Mouse (Mus musculus) spleen, adult 18-20 months (tissue): ENCODE data around the gene Ppp1r15a.
"Not testable (repeated sequence)": the region's sequence is repeated elsewhere in the genome, so short reads cannot be mapped to it uniquely, and the experiment has no call there.

ENCODE experiments used
- DNase-seq, 2 experiments: peaks; one replicate each; pipeline ENCODE4 v3.0.0; 2022; ENCODE audit warnings: mixed read lengths in 2 of 2

Ppp1r15a gene

DNA sequence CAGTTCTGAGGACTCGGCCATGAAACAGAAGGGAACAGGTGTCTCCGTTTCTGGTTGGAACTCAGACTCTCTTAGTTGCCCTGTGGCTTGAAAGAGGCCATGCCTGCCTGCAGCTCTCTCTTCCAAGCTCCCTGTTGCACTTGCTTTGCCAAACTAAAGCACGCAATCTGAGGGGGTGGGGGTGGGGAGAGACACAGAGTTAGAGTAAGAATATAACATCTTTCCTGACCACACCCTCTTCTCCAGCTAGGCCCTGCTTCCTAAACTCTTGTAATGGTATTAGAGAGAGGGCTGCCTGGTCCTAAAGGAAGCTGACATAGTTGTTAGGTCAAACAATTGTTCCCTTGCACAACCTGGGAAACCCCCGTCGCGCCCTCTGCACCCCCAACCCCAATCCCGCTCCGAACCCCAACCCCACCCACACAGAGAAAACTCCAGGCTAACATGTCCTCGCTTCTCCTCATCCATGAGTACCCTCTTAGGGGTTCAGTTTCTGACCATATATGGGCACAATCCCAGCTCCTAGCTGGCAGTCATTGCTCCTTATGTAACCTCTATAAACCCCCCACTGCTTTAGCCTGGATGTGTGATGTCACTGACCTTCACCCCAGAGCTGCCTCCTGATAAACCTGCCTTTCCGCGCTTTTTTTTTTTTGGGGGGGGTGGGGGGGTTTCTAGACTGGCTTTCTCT lies 24.9 kb upstream of the Ppp1r15a start:
- DNase-seq = no peak

DNA sequence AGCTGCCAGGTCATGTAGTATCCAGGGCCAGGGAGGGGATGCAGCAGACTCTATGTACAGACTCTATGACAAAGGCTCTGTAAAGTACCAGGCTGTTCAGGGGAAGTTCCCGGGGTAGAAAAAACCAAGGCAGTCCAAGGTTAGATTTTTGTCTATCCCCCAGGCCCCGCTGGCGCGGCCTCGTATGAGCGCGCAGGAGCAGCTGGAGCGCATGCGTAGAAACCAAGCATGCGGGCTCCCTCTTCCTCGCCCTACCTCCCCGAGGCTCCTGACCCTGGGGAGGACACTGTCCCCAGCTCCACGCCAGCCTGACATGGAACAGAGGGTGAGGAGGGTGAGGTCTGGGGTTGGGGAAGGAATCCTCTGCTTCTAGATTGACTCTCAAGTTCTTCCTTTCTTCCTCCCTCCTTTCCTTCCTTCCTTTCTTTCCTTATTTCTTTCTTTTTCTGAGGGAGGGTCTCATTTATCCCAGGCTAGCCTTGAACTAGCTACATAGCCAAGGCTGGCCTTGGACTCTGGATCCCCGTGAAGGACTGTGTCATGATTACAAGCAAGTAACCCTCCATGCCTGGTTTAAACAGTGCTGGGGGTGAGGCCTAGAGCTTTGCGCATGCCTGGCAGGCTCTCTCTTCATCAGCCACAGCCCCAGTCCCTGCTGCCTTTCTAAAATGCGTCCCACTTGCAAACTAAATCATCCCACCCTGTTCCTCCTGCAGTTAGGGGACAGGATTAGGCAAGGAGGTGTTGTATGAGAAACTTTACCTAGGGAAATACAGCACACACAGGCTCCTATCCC lies 23.8 kb upstream of the Ppp1r15a start:
- DNase-seq = no peak

DNA sequence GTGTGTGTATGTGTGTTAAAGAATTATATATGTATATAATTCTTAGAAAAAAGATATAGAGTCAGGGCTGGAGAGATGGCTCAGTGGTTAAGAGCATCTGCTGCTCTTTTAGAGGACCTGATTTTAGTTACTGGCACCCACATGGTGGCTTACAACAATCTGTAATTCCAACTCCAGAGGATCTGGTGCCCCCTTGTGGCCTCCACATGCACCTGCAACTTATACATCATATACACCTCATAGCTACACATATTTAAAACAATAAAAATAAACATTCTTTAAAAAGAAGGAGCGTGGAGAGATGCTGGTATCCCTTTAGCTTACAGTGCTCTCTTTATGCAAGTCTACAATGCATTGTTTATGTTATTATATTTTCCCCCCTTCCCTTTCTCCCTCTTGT lies 18.5 kb upstream of the Ppp1r15a start:
- no peak for DNase-seq

DNA sequence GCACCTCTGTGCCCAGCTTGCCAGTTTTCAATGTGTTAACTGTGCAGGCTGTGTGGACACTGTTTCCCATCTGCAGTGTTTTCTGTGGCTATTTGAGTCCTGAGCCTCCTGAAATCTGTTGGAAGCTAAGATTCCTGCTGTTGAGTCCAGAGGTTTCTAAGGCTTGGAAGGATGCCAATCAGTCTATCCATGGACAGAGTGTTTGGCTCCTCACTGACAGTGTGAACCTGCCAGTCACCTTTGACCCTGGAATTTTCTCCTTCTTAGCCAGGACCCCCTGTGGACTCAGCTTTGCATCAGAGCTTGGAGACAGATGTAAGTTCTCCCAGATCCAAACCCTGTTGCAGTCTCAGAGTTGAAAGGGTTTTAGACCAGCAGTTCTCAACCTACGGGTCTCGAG lies 14.1 kb upstream of the Ppp1r15a start:
- no peak for DNase-seq

DNA sequence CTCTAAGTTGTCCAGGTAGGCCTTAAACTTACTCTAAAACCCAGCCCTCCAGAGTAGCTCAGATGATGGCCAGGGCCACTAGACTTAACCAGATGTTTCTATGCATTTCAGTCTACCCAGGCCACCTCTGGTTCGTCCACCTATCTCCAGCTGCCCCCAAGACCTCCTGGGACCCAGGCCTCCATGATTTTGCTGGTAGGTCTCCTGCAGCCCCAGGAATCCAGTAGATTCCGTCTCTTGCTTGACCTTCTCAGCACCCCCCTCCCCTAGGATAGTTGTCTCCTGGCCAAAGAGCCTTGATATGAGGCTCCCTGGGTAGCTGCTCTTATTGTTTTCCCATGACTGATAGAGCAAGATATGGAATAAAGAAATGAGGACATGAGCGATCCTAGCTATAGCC lies 13.0 kb upstream of the Ppp1r15a start:
- no peak for DNase-seq

DNA sequence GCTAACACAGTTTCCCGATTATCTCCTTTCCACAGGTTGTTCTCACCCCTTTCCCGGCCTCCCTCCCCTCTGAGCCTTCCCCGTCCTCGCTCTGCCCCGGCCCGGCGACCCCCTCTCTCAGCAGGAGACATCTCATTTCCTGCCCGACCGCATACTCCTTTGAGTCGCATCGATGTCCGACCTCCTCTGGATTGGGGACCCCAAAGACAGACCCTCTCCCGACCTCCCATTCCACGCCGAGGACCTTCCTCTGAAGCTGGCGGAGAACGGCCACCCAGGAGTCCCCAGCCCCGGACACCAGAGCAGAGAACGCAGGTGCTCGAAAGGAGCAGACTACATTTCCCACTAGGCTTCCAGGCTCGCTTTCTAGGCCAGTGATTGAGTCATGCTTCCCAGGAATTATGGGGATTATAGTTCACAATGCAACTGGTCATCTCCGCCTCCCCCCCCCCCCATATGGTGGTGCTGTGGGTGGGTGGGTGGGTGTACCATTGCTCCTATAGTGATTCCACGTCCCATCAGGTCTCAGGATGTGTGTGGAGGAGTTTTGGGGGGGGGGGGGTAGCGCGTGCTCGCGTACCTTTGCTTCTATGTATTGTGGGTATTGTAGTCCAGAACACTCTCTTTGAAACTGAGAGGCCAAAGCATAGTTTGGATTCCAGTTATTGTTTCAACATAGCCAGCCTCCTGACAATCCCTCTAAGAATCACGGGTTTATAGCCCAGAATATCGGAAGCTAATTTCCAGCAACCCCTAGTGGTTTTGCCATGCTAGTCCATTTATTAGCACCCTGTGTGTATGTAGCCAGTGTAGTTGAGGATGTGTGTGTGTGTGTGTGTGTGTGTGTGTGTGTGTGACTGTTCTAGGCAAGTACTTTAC lies 12.3 kb upstream of the Ppp1r15a start:
- DNase-seq = no peak

DNA sequence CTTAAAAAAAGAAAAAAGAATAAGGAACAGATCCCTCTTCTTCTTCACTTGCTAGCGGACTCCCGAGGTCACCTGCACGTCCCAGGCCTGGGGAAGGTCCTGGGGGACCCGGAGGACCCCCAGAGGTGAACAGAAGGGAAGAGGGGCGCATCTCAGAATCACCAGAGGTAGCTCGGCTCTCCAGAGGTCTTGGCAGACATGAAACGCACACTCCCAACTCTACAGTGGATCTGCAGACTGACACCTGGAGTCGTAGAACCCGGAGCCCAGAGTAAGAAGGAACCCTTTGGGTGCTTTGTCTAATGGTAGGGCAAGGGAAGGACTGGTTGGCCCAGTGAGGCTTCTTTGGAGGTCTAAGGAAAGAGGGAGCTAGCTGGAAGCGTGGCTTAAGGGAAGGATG lies 11.5 kb upstream of the Ppp1r15a start:
- DNase-seq = no peak

DNA sequence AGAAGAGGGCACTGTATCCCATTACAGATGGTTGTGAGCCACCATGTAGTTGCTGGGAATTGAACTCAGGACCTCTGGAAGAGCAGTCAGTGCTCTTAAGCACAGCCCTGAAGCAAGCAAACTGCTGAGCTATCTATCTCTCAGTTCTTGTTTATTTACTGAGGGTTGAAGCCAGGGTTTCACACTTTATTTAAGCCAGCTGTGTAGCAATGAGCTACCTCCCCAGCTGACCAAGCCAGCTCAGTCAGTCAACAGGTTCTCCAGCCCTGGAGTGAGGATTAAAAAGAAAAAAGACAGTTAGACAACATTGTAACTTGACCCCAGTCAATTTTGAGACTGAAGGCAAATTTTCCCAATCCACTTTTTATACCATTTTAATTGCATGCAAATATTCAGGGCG lies 9.6 kb upstream of the Ppp1r15a start:
- DNase-seq = no peak

DNA sequence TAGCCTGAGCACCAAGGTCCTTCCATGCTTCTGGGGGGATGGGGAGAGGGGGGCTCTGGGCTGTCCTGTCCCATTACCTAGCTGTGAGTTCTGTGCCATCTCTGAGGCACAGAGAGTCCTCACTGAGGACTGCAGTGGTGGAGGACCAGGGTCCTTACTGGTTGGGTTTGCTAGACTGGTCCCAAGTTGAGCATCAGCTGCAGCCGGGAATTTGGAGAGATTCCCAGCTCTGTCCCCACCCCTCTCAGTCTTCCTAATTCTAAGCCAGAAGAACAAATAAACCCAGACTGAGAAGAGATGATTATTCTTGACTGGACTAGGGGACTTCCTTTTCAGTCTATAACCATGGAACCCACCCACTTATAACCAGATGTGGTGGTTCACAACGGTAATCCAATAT lies 4.6 kb upstream of the Ppp1r15a start:
- DNase-seq = no peak

DNA sequence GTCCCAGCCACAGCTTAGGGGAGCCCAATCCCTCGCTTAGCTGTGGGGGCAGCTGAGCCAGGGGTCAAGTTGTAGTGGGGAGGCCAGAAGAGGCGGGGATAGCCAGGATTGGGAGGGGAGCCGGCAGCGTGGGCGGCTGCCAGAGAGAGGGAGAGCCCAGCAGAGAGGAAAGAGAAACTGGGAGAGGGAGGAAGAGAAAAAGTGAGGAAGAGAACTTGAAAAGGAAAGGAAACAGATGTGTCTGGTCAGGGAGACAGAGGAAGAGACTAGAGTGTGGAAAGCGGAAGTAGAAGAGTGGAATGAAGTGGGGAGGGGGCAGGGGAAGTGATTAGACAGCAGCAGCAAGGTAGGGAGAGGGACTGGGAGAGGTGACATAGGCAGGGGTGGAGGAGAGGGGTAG lies 3.4 kb upstream of the Ppp1r15a start:
- DNase-seq = no peak

DNA sequence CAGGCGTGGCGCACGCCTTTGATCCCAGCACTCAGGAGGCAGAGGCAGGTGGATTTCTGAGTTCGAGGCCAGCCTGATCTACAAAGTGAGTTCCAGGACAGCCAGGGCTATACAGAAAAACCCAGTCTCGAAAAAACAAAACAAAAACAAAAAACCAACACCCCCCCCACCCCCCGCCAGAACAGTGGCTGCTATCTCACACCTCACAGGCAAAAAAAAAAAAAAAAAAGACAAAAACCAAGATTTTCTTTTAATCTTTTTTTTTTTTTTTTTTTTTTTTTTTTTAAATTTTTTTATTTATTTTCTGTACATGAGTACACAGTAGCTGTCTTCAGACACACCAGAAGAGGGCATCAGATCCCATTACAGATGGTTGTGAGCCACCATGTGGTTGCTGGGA lies 1.1 kb upstream of the Ppp1r15a start:
- DNase-seq = not testable (repeated sequence)

DNA sequence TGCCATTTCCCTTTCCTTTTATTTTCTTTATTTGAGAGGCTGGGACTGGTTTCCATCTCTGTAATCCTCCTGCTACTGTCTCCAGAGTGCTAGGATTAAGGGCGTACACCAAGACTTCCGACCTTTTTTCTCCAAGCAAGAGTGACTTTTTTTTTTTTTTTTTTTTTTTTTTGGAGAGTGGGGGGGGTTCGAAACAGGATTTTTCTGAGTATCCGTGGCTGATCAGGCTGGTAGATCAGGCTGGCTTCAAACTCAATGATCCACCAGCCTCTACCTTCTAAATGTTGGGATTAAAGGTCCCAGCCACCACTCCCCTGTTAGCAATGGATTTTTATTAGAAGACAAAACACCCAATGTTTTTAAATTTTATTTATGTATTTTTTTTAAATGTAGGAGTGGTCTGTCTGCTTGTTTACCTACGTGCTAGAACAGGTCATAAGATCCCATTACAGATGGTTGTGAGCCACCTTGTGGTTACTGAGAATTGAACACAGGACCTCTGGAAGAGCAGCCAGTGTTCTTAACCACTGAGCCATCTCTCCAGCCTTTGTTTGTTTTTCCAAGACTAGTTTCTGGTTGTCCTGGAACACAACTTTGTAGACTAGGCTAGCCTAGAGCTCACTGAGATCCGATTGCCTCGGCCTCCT lies 529 bp upstream of the Ppp1r15a start:
- no peak for DNase-seq

DNA sequence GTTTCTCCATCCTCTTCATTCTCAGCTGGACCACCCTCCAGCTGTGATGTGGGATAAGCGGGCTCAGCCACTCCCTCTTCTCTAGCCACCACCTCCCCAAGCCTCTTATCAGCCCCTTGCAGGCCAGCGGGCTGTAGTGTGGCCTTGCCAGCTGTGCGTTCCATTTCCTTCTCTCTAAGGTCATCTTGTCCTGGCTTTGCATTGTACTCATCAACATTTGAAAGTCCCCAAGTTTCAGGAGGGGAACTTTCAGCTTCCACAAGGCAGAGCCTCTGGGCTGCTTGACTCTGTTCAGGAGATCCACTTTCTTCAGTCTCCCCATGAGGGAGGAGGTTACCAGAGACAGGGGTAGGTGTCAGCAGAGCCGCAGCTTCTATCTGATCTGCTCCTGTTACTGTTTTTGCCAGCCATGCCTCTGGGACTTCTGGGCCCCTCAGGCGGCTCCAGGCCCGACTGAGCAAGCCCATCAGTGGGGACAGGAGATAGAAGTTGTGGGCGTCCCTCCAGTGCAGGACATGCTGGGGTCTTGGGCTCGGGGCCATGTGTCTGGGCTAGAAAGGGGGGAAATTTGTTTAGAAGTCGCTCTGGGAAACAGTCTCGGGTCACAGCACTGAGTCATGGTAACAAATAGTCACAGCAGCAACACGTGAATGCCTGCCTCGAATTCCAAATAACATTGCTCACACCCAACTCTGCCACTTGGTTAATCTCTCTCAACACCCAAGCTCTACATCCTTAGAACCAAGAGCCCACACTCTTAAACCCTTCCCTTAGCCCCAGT lies 1.0 kb downstream of the Ppp1r15a start:
- DNase-seq = no peak

DNA sequence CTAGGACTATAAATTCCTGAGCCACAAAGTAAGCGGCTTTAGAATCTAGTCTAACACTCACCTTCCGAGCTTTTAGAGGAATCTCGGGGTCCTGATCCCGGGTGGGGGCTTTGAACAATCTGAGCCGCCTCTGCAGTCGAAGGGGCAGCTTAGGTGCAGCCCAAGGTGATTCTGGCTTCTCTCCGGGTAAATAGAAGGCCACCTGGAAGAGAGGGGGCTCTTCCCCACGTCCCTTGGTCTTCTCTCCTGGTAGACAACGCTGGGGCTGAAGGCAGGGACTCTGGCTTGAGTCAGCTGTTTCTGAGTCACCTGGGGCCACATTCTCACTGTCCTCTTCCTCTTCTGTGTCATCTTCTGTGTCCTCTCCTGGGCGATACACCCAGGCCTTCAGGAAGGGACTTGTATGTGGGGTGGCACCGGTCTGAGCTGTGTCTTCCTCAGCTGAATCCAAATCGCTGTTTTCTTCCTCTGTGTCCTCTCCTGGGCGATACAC lies 2.3 kb downstream of the Ppp1r15a start:
- DNase-seq = no peak

DNA sequence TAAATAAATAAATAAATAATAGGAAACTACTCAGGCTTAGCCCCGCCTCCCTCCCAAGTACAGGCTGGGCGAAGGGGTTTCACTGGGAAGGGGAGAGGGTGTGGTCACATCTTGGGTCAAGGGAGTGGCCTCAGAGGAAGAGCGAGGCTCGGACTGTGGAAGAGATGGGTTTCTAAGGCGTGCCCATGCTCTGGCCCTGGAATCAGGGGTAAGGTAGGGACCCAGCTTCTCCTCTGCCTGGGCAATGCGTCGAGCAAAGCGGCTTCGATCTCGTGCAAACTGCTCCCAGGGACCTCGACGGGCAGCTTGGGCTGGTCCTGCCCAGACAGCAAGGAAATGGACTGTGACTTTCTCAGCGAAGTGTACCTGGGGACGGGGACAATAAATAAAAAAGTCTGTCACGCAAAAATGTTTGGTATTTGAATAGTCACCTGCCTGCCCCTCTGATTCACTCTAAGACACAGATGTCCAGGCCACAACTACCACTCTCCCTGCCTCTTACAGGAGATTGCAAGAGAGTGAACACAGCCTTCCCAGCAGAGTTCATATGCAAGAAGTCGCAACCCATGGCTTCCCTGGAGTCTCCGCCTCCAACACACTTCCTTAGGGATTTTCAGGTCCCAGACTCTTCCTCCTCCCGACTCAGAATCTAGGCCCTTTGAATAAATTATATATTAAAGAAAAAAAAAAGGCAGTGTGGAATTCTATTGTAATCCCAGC lies 3.0 kb downstream of the Ppp1r15a start:
- DNase-seq = no peak

DNA sequence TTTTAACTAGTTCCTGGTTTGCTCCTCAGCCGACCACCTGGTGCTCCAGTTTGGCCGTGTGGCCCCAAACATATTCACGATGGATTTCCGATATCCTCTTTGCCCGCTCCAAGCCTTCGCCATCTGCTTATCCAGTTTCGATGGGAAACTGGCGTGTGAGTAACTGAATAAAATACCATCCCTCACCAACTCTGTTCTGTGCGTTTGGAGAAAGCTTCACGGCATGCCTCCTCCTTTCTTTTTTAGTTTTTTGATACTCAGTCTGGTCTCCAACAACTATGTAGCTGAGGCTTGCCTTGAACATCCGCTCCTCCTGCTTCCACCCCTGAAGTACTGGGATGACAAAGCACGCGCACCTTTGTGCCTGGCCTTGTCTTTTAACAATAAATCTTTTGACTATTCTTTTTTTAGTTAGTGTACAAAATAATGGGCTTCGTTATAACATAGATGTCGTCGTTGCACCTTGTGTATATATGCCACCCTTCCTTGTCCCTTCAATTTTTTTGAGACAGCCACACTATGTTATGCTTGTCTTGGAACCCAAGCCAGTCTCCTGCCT lies 3.8 kb downstream of the Ppp1r15a start:
- DNase-seq = no peak

DNA sequence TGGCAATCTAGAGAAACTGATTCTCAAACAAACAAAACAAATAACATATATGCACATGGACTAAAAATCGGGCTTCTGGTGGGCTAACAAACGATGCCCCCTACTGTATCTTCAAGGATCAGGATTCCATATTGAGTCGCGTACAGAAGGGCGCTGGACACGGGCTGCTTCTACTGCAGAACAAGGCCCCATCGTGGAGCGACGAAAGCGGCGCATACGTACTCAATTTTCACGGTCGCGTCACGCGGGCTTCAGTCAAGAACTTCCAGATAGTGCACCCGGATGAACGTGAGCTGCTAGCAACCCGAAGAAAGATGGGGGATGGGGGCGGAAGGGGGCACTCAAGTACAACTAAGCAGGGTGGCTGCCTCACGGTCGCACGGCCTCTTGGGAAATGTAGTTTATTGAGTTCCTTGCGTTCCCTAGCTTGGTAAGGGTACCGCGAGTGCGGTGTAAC lies 4.3 kb downstream of the Ppp1r15a start:
- peak; percentile 82 to 83 for DNase-seq

DNA sequence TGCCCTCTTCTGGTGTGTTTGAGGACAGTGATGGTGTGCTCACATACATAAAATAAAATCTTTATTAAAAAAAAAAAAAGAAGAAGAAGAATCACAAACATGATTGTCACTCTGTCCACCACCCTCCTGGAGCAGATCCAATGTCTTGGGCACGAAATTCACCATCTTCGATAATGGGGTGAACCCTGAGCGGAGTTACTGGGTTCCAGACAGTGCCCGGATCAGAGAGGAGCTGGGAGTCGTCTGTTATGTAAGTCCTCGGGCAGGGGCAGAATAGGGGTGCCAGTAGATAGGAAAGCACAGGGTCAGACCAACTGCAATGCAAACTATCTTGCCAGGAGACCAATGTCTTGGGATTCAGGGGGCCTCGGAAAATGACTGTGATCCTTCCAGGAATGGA lies 5.5 kb downstream of the Ppp1r15a start:
- no peak for DNase-seq

DNA sequence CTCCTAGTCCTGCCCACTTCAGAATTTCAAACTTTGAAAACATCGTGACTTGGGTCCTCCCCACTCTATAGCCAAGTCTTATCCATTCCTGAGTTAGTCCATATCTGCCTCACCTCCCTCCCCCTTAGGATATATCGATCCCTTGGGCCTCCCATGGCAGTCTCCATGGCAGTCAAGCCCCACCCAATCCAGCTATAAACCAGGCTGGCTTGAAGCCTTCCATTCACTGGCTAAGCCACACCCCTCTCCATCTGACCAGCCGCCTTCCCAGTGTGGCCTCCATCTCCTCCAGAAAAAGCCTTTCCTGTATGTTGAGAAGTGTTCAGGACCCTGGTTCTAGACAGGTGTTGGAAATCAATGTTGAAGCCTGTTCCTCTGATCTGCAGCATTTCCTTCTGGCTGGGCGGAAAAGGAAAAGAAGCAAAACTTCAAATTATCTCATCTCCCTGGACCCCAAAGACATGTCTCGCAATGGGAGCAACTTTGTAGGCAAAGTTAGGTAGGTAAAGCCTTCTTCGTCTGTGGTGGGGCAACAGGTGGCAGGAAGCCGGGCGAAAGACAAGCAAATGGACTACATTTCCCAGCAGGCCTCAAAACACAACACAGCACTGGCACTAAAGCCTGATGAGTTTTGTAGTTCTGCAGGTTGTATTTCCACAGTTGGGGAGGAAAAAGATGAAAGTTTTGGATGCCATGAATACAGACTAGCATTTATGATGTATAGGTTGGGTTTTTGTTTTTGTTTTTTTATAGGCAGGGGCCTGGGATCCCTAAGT lies 6.5 kb downstream of the Ppp1r15a start:
- no peak for DNase-seq

DNA sequence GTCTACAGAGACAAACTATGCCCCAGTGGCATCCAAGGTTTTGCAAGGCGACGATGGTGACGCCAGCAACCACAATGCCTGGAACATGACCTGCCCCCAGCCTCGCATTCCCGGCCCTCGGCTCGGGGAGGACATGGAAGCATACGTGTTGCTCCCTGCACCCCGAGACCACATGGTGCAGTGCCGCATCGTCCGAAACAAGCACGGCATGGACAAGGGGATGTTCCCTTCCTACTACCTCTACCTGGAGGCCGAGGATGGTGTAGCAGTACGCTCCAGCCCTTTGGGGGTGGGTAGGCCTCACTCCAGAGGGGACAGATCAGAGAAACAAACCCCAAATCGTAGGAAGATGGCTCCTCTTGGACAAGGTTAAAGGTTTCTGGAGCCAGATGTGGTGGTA lies 7.5 kb downstream of the Ppp1r15a start:
- DNase-seq = no peak
